ENCODE assay signal across 7 mouse cellular contexts in the genomic region with DNA sequence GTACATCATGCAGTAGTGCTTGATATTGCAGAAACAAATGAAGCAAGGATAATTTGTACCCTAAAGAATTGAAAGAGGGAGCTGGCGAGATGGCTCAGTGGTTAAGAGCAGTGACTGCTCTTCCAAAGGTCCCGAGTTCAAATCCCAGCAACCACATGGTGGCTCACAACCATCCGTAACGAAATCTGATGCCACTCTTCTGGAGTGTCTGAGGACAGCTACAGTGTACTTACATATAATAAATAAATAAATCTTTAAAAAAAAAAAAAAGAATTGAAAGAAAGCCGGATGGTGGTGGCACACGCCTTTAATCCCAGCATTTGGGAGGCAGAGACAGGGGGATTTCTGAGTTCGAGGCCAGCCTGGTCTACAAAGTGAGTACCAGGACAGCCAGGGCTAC. TPM values are rescaled to one million over a fixed set of nuclear protein-coding genes. Genes with fewer than 3 reads are reported as not detected.
DNase-seq lines count a peak whose midpoint lies in the region; ATAC-seq and TF ChIP-seq lines count a peak whose summit lies in the region.
"Not testable (repeated sequence)": the region's sequence is repeated elsewhere in the genome, so short reads cannot be mapped to it uniquely, and the experiment has no call there.

No protein-coding gene starts in this region.

- not testable (repeated sequence) for TF ChIP-seq CTCF in heart, adult 2 months (IDR thresholded peaks at IDR 0.05)

- not testable (repeated sequence) for H3K36me3 ChIP-seq in embryonic facial prominence, embryonic 14.5 days (ENCODE audit: control insufficient read depth, insufficient read depth, low read length); heart, adult 2 months (ENCODE audit: control insufficient read depth, insufficient read depth, low read length); hindbrain, embryonic 12.5 days; limb, embryonic 15.5 days; liver, embryonic 16.5 days (ENCODE audit: control insufficient read depth, insufficient read depth); macrophage (ENCODE audit: inconsistent target); neural tube, embryonic 15.5 days

- not testable (repeated sequence) for H3K4me1 ChIP-seq in embryonic facial prominence, embryonic 14.5 days (ENCODE audit: control insufficient read depth, insufficient read depth, low read length); heart, adult 2 months (ENCODE audit: control insufficient read depth, insufficient read depth, low read length); limb, embryonic 15.5 days; liver, embryonic 16.5 days (ENCODE audit: control insufficient read depth, low read depth, low read length)
- peaks cover 15% of the 10 kb centered on the region for H3K4me1 ChIP-seq in hindbrain, embryonic 12.5 days
- H3K4me1 ChIP-seq in neural tube, embryonic 15.5 days, result peaks cover 18% of the 10 kb centered on the region

- H3K27ac ChIP-seq in embryonic facial prominence, embryonic 14.5 days (replicated peaks; ENCODE audit: low read depth, low read length), result peak overlapping the region; percentile 58
- H3K27ac ChIP-seq in heart, adult 2 months, result peak overlapping the region; percentile 83
- not testable (repeated sequence) for H3K27ac ChIP-seq in hindbrain, embryonic 12.5 days; liver, embryonic 16.5 days (ENCODE audit: low read length); neural tube, embryonic 15.5 days (replicated peaks)
- peak overlapping the region; percentile 67 for H3K27ac ChIP-seq in limb, embryonic 15.5 days
- H3K27ac ChIP-seq in macrophage, result peak overlapping the region; percentile 96

- TF ChIP-seq EP300 in heart, adult 2 months (IDR thresholded peaks at IDR 0.05; ENCODE audit: insufficient read depth, low read depth, low read length), result not testable (repeated sequence)

- not testable (repeated sequence) for H3K79me2 ChIP-seq in heart, adult 2 months (replicated peaks; ENCODE audit: control insufficient read depth, insufficient read depth, low read length)
- peaks cover 38% of the 10 kb centered on the region for H3K79me2 ChIP-seq in macrophage (ENCODE audit: inconsistent target)

- ATAC-seq in embryonic facial prominence, embryonic 14.5 days (ENCODE audit: low read depth); limb, embryonic 15.5 days (ENCODE audit: insufficient number of reproducible peaks, low FRiP score, low TSS enrichment, low read depth); liver, embryonic 16.5 days (ENCODE audit: low read depth): not testable (repeated sequence)
- 0 out of 2 replicates have a peak, but pooled peaks have one; percentile 5 for ATAC-seq in hindbrain, embryonic 12.5 days (ENCODE audit: low FRiP score)
- 0 out of 2 replicates have a peak, but pooled peaks have one; percentile 0 for ATAC-seq in neural tube, embryonic 15.5 days (ENCODE audit: low FRiP score)

- not testable (repeated sequence) for TF ChIP-seq POLR2A in heart, adult 2 months (IDR thresholded peaks at IDR 0.05; ENCODE audit: insufficient read depth, low read depth, low read length)

- not testable (repeated sequence) for H3K9ac ChIP-seq in embryonic facial prominence, embryonic 14.5 days (ENCODE audit: low read depth, low read length); heart, adult 2 months (ENCODE audit: low read depth, low read length); hindbrain, embryonic 12.5 days; limb, embryonic 15.5 days; liver, embryonic 16.5 days (ENCODE audit: low read depth, low read length); neural tube, embryonic 15.5 days (replicated peaks)

- not testable (repeated sequence) for H3K4me3 ChIP-seq in embryonic facial prominence, embryonic 14.5 days (ENCODE audit: low read depth, low read length); heart, adult 2 months; hindbrain, embryonic 12.5 days; limb, embryonic 15.5 days; liver, embryonic 16.5 days (ENCODE audit: low read depth, low read length); macrophage (ENCODE audit: inconsistent target); neural tube, embryonic 15.5 days (replicated peaks)

- H3K9me3 ChIP-seq in embryonic facial prominence, embryonic 14.5 days (ENCODE audit: control insufficient read depth, low read length); hindbrain, embryonic 12.5 days (replicated peaks); limb, embryonic 15.5 days; liver, embryonic 16.5 days (replicated peaks; ENCODE audit: control insufficient read depth, low read length); neural tube, embryonic 15.5 days (replicated peaks): not testable (repeated sequence)

- not testable (repeated sequence) for H3K27me3 ChIP-seq in embryonic facial prominence, embryonic 14.5 days (replicated peaks; ENCODE audit: control insufficient read depth, insufficient read depth, low read length); heart, adult 2 months (ENCODE audit: control insufficient read depth, insufficient read depth, low read length); hindbrain, embryonic 12.5 days; limb, embryonic 15.5 days; liver, embryonic 16.5 days (ENCODE audit: control insufficient read depth, insufficient read depth, low read depth, low read length); neural tube, embryonic 15.5 days (replicated peaks)

- not testable (repeated sequence) for H3K4me2 ChIP-seq in embryonic facial prominence, embryonic 14.5 days (ENCODE audit: low read depth, low read length); hindbrain, embryonic 12.5 days (replicated peaks); limb, embryonic 15.5 days
- peak overlapping the region; percentile 56 for H3K4me2 ChIP-seq in liver, embryonic 16.5 days (ENCODE audit: low read depth, low read length)
- H3K4me2 ChIP-seq in neural tube, embryonic 15.5 days, result peak overlapping the region; percentile 30; the same call in 1 of the 2 replicates

- intact Hi-C loops in heart, adult 2 months (cut with DNase I), result loop anchor here (1.0 to 2.0 kb wide), 3 partner anchors 28 to 114 kb away; a partner anchor contains a TSS

- WGBS in embryonic facial prominence, embryonic 14.5 days, result 84% methylated on average over 7 of the region's 7 CpGs
- 76% methylated on average over 7 of the region's 7 CpGs for WGBS in heart, adult 2 months
- 87% methylated on average over 7 of the region's 7 CpGs for WGBS in hindbrain, embryonic 12.5 days
- 79% methylated on average over 7 of the region's 7 CpGs for WGBS in limb, embryonic 15.5 days
- 70% methylated on average over 7 of the region's 7 CpGs for WGBS in liver, embryonic 16.5 days (ENCODE audit: insufficient replicate concordance)
- WGBS in macrophage (ENCODE audit: missing documents), result 35% methylated on average over 4 of the region's 7 CpGs
- WGBS in neural tube, embryonic 15.5 days, result 90% methylated on average over 7 of the region's 7 CpGs

- DNase-seq in embryonic facial prominence, embryonic 14.5 days (ENCODE audit: low spot score); heart, adult 2 months: not testable (repeated sequence)

RNA-seq across cellular contexts. Expression of a gene that starts 0.6 kb away (rescaled TPM):
- polyA plus RNA-seq in embryonic facial prominence, embryonic 14.5 days (2014; fragmentation: Nextera tagmentation; extraction: Ambion mirVana), result 49.9 and 50.8 TPM in 2 replicates
- total RNA-seq in heart, adult 2 months (2021), result 10 to 100 TPM; 20.9 to 23.5 TPM
- polyA plus RNA-seq in heart, adult 2 months (2012; rRNA removed), result 32.6 and 40.9 TPM in 2 replicates
- polyA plus RNA-seq in hindbrain, embryonic 12.5 days (2016; fragmentation: Nextera tagmentation; extraction: Ambion mirVana), result 48.2 and 49.3 TPM in 2 replicates
- polyA plus RNA-seq in limb, embryonic 15.5 days (2015; fragmentation: Nextera tagmentation; extraction: Ambion mirVana), result 52.0 and 57.0 TPM in 2 replicates
- 19.9 and 20.9 TPM in 2 replicates for polyA plus RNA-seq in liver, embryonic 16.5 days (2015; fragmentation: Nextera tagmentation; extraction: Ambion mirVana)
- 100 to 1,000 TPM; 117 to 683 (median 226) TPM for total RNA-seq in macrophage (2018; cell fraction: chromatin; rRNA removed)
- total RNA-seq in macrophage (2018; cell fraction: cytosol; rRNA removed), result 100 to 1,000 TPM; 113 to 270 (median 156) TPM
- total RNA-seq in macrophage (2018; cell fraction: nucleus; rRNA removed), result 100 to 1,000 TPM; 146 to 571 (median 198) TPM
- polyA plus RNA-seq in macrophage (2018), result 113 to 184 TPM (median 141 TPM) in 3 replicates
- polyA plus RNA-seq in neural tube, embryonic 15.5 days (2015; fragmentation: Nextera tagmentation; extraction: Ambion mirVana), result 57.3 and 62.1 TPM in 2 replicates

RNA-seq across cellular contexts. Expression of a gene that starts 27.3 kb away (rescaled TPM):
- 27.1 and 28.8 TPM in 2 replicates for polyA plus RNA-seq in embryonic facial prominence, embryonic 14.5 days (2014; fragmentation: Nextera tagmentation; extraction: Ambion mirVana)
- total RNA-seq in heart, adult 2 months (2021), result 10 to 100 TPM; 26.5 to 28.0 TPM
- 4.1 and 7.0 TPM in 2 replicates for polyA plus RNA-seq in heart, adult 2 months (2012; rRNA removed)
- 67.9 and 73.0 TPM in 2 replicates for polyA plus RNA-seq in hindbrain, embryonic 12.5 days (2016; fragmentation: Nextera tagmentation; extraction: Ambion mirVana)
- polyA plus RNA-seq in limb, embryonic 15.5 days (2015; fragmentation: Nextera tagmentation; extraction: Ambion mirVana), result 30.4 and 33.4 TPM in 2 replicates
- 18.5 and 20.1 TPM in 2 replicates for polyA plus RNA-seq in liver, embryonic 16.5 days (2015; fragmentation: Nextera tagmentation; extraction: Ambion mirVana)
- total RNA-seq in macrophage (2018; cell fraction: chromatin; rRNA removed), result 100 to 1,000 TPM in 4 of 26 experiments, 10 to 100 TPM in 22; 15.5 to 125 (median 53.1) TPM
- 10 to 100 TPM; 22.4 to 70.2 (median 40.5) TPM for total RNA-seq in macrophage (2018; cell fraction: cytosol; rRNA removed)
- total RNA-seq in macrophage (2018; cell fraction: nucleus; rRNA removed), result 100 to 1,000 TPM in 1 of 26 experiments, 10 to 100 TPM in 25; 24.2 to 106 (median 38.9) TPM
- polyA plus RNA-seq in macrophage (2018), result 36.8 to 57.0 TPM (median 42.8 TPM) in 3 replicates
- 69.1 and 80.0 TPM in 2 replicates for polyA plus RNA-seq in neural tube, embryonic 15.5 days (2015; fragmentation: Nextera tagmentation; extraction: Ambion mirVana)
